Mouse (Mus musculus): ENCODE data around the gene Slc38a6. TPM values are rescaled to one million over a fixed set of nuclear protein-coding genes. Genes with fewer than 3 reads are reported as not detected.
A peak's percentile ranks its signal among the peaks of the same experiment; 100 is the strongest.

The Slc38a6 gene
- polyA plus RNA-seq, 1 experiment, result 32.7 TPM

DNA sequence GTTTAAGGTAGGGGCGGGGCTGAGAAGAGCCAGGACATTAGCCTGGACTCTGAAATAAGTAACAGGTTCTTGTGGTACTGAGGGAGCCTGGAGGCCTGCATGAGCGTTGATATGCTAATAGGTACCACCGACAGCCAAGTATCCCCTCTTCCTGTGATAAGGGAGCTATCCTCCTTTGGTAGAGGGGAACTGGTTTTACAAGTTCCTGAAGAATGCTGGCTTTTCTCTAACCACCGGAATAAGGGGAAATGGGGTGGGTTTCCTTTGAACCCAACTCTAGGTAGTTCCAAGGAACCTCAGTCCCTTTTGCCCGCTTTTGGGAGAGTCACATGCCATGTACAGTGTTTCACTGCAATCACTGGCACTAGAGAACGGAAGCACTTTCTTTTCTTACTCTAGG is 98.2 kb downstream of the Slc38a6 start:
- 38% methylated on average over 6 of the region's 6 CpGs for WGBS
- Histone ChIP-seq H3K36me3 (ENCODE audit: control insufficient read depth, insufficient read depth, low read length) (no peaks in the 10 kb centered on the region), H3K27ac (ENCODE audit: control insufficient read depth, insufficient read depth, low read length) (peak overlapping the region; percentile 62), H3K4me3 (ENCODE audit: control insufficient read depth, insufficient read depth, low read length) (no peak overlapping the region), H3K27me3 (ENCODE audit: control insufficient read depth, insufficient read depth, low read length) (no peaks in the 10 kb centered on the region), H3K4me1 (replicated peaks; ENCODE audit: control insufficient read depth, insufficient read depth, low read length) (peaks cover 48% of the 10 kb centered on the region)
- TF ChIP-seq CTCF (IDR thresholded peaks at IDR 0.05; ENCODE audit: borderline replicate concordance, control insufficient read depth, extremely low read depth, insufficient read depth, low read length, poor library complexity), result no peak
- no peak for DNase-seq

DNA sequence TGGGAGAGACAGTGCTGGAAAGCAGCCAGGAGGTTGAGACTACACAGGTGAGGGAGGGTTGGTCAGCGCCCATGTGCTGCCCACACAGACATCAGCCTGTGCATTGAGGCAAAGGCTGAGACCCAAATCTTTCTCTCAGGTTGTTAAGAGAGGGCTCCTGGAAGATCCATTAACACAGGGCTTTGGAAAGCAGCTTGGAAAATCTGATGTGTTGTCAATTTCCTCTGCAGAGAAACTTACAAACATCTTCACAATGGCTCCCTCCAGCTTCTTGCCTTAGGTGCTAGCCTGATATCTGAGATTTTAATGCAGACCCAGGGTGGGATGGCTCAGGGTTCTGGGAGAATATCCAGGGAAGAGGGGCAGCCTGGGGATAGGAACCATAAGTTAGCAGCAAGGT is 105.9 kb downstream of the Slc38a6 start:
- WGBS, result 100% methylated on average over 1 of the region's 1 CpGs
- TF ChIP-seq CTCF (IDR thresholded peaks at IDR 0.05; ENCODE audit: borderline replicate concordance, control insufficient read depth, extremely low read depth, insufficient read depth, low read length, poor library complexity) (no peak), POLR2A (IDR thresholded peaks at IDR 0.05; ENCODE audit: control insufficient read depth, extremely low read depth, insufficient read depth, low read length, poor library complexity) (no peak)
- no peak overlapping the region for H3K4me3 ChIP-seq (ENCODE audit: control insufficient read depth, insufficient read depth, low read length)
- peaks cover 5% of the 10 kb centered on the region; the same call in 1 of the 2 replicates for H3K4me1 ChIP-seq (replicated peaks; ENCODE audit: control insufficient read depth, insufficient read depth, low read length)
- H3K36me3 ChIP-seq (ENCODE audit: control insufficient read depth, insufficient read depth, low read length), result no peaks in the 10 kb centered on the region
- H3K27ac ChIP-seq (ENCODE audit: control insufficient read depth, insufficient read depth, low read length), result no peak overlapping the region
- DNase-seq, result no peak
- H3K27me3 ChIP-seq (ENCODE audit: control insufficient read depth, insufficient read depth, low read length), result no peaks in the 10 kb centered on the region

DNA sequence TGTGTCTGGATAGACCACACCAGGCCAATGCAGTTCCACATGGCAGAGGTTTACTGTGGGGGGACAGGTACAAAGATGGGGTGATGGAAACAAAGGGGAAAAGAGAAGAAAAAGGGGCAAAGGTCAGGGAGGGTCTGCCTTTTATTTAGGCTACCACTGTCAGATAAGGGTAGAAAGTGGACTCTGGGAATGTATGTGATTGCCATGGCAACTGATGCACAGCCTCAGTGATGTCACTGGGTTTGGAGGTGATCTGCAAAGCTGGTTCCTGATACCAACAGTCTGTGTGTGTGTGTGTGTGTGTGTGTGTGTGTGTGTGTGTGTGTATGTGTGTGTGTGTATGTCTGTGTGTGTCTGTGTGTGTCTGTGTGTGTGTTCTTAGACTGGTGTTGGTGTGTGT is 106.4 kb downstream of the Slc38a6 start:
- no peak for DNase-seq
- Histone ChIP-seq H3K27me3 (ENCODE audit: control insufficient read depth, insufficient read depth, low read length) (no peaks in the 10 kb centered on the region), H3K27ac (ENCODE audit: control insufficient read depth, insufficient read depth, low read length) (no peak overlapping the region), H3K4me3 (ENCODE audit: control insufficient read depth, insufficient read depth, low read length) (no peak overlapping the region), H3K4me1 (replicated peaks; ENCODE audit: control insufficient read depth, insufficient read depth, low read length) (peaks cover 5% of the 10 kb centered on the region; the same call in 1 of the 2 replicates), H3K36me3 (ENCODE audit: control insufficient read depth, insufficient read depth, low read length) (no peaks in the 10 kb centered on the region)
- TF ChIP-seq CTCF (IDR thresholded peaks at IDR 0.05; ENCODE audit: borderline replicate concordance, control insufficient read depth, extremely low read depth, insufficient read depth, low read length, poor library complexity) (no peak), POLR2A (IDR thresholded peaks at IDR 0.05; ENCODE audit: control insufficient read depth, extremely low read depth, insufficient read depth, low read length, poor library complexity) (no peak)

DNA sequence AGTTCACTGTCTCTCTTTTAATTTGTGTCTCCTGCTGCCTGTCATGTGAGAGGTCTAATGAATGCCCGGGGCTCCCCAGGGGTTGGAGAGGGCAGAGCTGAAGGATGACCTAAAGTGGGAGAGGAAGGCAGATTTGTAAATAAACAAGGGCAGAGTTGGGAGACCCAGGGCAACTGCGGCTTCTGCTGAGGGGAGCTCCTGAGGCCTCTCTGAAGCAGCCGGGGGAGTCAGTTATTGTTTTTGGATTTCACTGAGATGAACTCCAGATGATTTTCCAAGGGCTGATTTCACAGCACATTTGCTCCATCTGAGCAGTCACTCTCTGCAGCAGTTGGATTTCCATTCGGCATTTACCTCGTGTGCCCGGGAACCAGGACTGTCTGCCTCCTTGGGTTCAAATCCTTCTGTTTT is 107.3 kb downstream of the Slc38a6 start:
- WGBS, result 96% methylated on average over 6 of the region's 6 CpGs
- TF ChIP-seq POLR2A (IDR thresholded peaks at IDR 0.05; ENCODE audit: control insufficient read depth, extremely low read depth, insufficient read depth, low read length, poor library complexity), result no peak
- TF ChIP-seq CTCF (IDR thresholded peaks at IDR 0.05; ENCODE audit: borderline replicate concordance, control insufficient read depth, extremely low read depth, insufficient read depth, low read length, poor library complexity), result no peak
- H3K27ac ChIP-seq (ENCODE audit: control insufficient read depth, insufficient read depth, low read length), result no peak overlapping the region
- H3K36me3 ChIP-seq (ENCODE audit: control insufficient read depth, insufficient read depth, low read length), result no peaks in the 10 kb centered on the region
- H3K4me3 ChIP-seq (ENCODE audit: control insufficient read depth, insufficient read depth, low read length), result no peak overlapping the region
- peaks cover 5% of the 10 kb centered on the region; the same call in 1 of the 2 replicates for H3K4me1 ChIP-seq (replicated peaks; ENCODE audit: control insufficient read depth, insufficient read depth, low read length)
- no peak for DNase-seq
- H3K27me3 ChIP-seq (ENCODE audit: control insufficient read depth, insufficient read depth, low read length), result no peaks in the 10 kb centered on the region

DNA sequence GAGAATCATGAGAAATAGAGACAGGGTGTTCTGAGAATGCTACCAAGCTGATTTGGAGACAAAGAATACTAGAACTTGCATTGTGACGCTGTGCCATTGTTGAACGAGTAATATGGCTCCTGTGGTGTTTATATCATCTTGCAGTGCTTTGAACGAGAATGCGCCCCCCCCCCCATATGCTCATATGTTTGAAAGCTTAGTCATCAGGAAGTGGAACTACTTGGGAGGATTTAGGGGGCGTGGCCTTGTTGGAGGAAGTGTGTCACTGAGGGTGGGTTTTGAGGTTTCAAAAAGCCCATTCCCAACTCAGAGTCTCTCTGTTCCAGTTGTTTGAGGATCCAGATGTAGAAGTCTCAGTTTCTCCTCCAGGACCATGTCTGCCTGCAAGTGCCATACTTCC is 108.0 kb downstream of the Slc38a6 start:
- no peak overlapping the region for H3K27ac ChIP-seq (ENCODE audit: control insufficient read depth, insufficient read depth, low read length)
- H3K4me1 ChIP-seq (replicated peaks; ENCODE audit: control insufficient read depth, insufficient read depth, low read length), result peaks cover 5% of the 10 kb centered on the region; the same call in 1 of the 2 replicates
- H3K4me3 ChIP-seq (ENCODE audit: control insufficient read depth, insufficient read depth, low read length), result no peak overlapping the region
- TF ChIP-seq CTCF (IDR thresholded peaks at IDR 0.05; ENCODE audit: borderline replicate concordance, control insufficient read depth, extremely low read depth, insufficient read depth, low read length, poor library complexity) (no peak), POLR2A (IDR thresholded peaks at IDR 0.05; ENCODE audit: control insufficient read depth, extremely low read depth, insufficient read depth, low read length, poor library complexity) (no peak)
- no peak for DNase-seq
- WGBS, result 96% methylated on average over 5 of the region's 5 CpGs
- no peaks in the 10 kb centered on the region for H3K27me3 ChIP-seq (ENCODE audit: control insufficient read depth, insufficient read depth, low read length)
- H3K36me3 ChIP-seq (ENCODE audit: control insufficient read depth, insufficient read depth, low read length), result no peaks in the 10 kb centered on the region

DNA sequence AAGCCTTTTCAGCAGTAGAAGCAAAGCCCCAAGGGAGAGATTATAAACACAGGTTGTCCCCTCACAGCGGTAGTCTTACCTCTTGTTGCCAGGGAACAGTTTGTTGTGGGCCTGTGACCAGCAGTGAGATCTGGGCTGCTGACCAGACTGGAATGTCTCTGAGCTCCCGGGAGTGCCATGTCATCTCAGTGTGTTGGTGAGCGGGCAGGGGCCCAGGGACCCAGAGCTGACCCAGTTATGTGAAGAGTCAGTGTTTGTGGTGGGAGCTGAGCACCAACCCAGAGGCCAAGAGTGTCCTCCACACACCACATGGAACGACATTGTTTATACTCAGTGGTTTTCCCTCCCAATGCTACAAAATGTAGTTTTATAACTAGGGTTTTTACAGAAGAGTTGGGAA is 112.8 kb downstream of the Slc38a6 start:
- no peak for DNase-seq
- no peak overlapping the region for H3K27ac ChIP-seq (ENCODE audit: control insufficient read depth, insufficient read depth, low read length)
- H3K36me3 ChIP-seq (ENCODE audit: control insufficient read depth, insufficient read depth, low read length), result no peaks in the 10 kb centered on the region
- WGBS, result 94% methylated on average over 4 of the region's 4 CpGs
- no peaks in the 10 kb centered on the region for H3K27me3 ChIP-seq (ENCODE audit: control insufficient read depth, insufficient read depth, low read length)
- no peak overlapping the region for H3K4me3 ChIP-seq (ENCODE audit: control insufficient read depth, insufficient read depth, low read length)
- peaks cover 33% of the 10 kb centered on the region for H3K4me1 ChIP-seq (replicated peaks; ENCODE audit: control insufficient read depth, insufficient read depth, low read length)
- no peak for TF ChIP-seq POLR2A (IDR thresholded peaks at IDR 0.05; ENCODE audit: control insufficient read depth, extremely low read depth, insufficient read depth, low read length, poor library complexity)
- TF ChIP-seq CTCF (IDR thresholded peaks at IDR 0.05; ENCODE audit: borderline replicate concordance, control insufficient read depth, extremely low read depth, insufficient read depth, low read length, poor library complexity), result no peak

DNA sequence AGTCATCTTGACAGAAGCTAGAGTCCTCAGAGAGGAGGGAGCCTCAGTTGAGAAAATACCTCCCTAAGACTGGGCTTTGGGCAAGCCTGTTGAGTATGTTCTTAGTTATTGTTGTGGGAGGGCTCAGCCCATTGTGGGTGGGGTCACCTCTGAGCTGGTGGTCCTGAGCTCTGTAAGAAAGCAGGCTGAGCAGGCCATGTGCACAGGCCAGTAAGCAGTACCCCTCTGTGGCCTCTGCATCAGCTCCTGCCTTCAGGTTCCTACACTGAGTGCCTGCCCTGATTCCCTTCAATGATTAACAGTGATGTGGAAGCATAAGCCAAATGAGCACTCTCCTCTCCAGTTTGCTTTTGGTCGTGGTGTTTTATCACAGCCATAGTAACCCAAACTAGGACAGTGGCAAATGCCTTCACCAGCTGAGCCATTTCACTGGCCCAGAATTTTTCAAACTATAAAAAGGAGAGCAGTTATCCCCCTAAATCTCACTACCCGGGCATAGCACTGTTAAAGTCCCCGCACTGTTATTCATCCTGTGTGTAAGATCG is 114.0 kb downstream of the Slc38a6 start:
- peaks cover 40% of the 10 kb centered on the region for H3K4me1 ChIP-seq (replicated peaks; ENCODE audit: control insufficient read depth, insufficient read depth, low read length)
- no peak overlapping the region for H3K4me3 ChIP-seq (ENCODE audit: control insufficient read depth, insufficient read depth, low read length)
- H3K27me3 ChIP-seq (ENCODE audit: control insufficient read depth, insufficient read depth, low read length), result no peaks in the 10 kb centered on the region
- H3K36me3 ChIP-seq (ENCODE audit: control insufficient read depth, insufficient read depth, low read length), result no peaks in the 10 kb centered on the region
- TF ChIP-seq POLR2A (IDR thresholded peaks at IDR 0.05; ENCODE audit: control insufficient read depth, extremely low read depth, insufficient read depth, low read length, poor library complexity) (no peak), CTCF (IDR thresholded peaks at IDR 0.05; ENCODE audit: borderline replicate concordance, control insufficient read depth, extremely low read depth, insufficient read depth, low read length, poor library complexity) (no peak)
- no peak for DNase-seq
- H3K27ac ChIP-seq (ENCODE audit: control insufficient read depth, insufficient read depth, low read length), result no peak overlapping the region
- WGBS, result 96% methylated on average over 4 of the region's 4 CpGs
